Comparison of ENCODE assay signal across 13 mouse cellular contexts in genomic region chr7:130216272-130216671, GRCm38 (mm10).
A peak's percentile ranks its signal among the peaks of the same experiment; 100 is the strongest.
DNase-seq lines count a peak whose midpoint lies in the region; ATAC-seq and TF ChIP-seq lines count a peak whose summit lies in the region.
"Had no signal": no experiment of that assay in that cellular context is flagged by ENCODE, and none has a peak within 500 bp of the region (broad histone marks: within the 10 kb centered on the region; RNA-seq: fewer than 3 reads in every experiment).

No protein-coding gene starts in this region.

- 45% methylated on average over 4 of the region's 4 CpGs for WGBS in intestine, embryonic 16.5 days
- 54% methylated on average over 4 of the region's 4 CpGs for WGBS in intestine, postnatal 0 days
- 7% methylated on average over 4 of the region's 4 CpGs for WGBS in forebrain, embryonic 15.5 days
- 27% methylated on average over 4 of the region's 4 CpGs for WGBS in stomach, embryonic 14.5 days

- no peak for DNase-seq in cerebellum, adult 9-11 months
- no peak for DNase-seq in kidney, postnatal 10 days
- DNase-seq: kidney, adult 2 months; liver; lung, adult 2 months; thymus, adult 18-20 months had no signal

- H3K36me3 ChIP-seq in intestine, embryonic 16.5 days (ENCODE audit: control insufficient read depth, insufficient read depth, low read length), result no peaks in the 10 kb centered on the region
- H3K36me3 ChIP-seq in intestine, postnatal 0 days (ENCODE audit: control insufficient read depth, insufficient read depth), result no peaks in the 10 kb centered on the region; the same call in 1 of the 2 replicates
- no peaks in the 10 kb centered on the region for H3K36me3 ChIP-seq in forebrain, embryonic 15.5 days
- H3K36me3 ChIP-seq in stomach, embryonic 14.5 days (ENCODE audit: control insufficient read depth, insufficient read depth, low read length), result peaks cover 10% of the 10 kb centered on the region; the same call in 1 of the 2 replicates
- H3K36me3 ChIP-seq: heart, embryonic 12.5 days had no signal

- no peak for TF ChIP-seq POLR2A in embryonic fibroblast, embryonic 13.5 days (IDR thresholded peaks at IDR 0.05; ENCODE audit: low read depth, low read length)

- H3K4me2 ChIP-seq in intestine, embryonic 16.5 days (ENCODE audit: low read depth, low read length), result no peak overlapping the region
- no peak overlapping the region for H3K4me2 ChIP-seq in intestine, postnatal 0 days (replicated peaks; ENCODE audit: low read depth)
- no peak overlapping the region for H3K4me2 ChIP-seq in forebrain, embryonic 15.5 days (replicated peaks)
- H3K4me2 ChIP-seq in stomach, embryonic 14.5 days (replicated peaks; ENCODE audit: low read depth, low read length), result no peak overlapping the region
- H3K4me2 ChIP-seq: heart, embryonic 12.5 days had no signal

- H3K4me1 ChIP-seq in intestine, embryonic 16.5 days (ENCODE audit: control insufficient read depth, insufficient read depth, low read length), result peaks cover 16% of the 10 kb centered on the region
- H3K4me1 ChIP-seq in intestine, postnatal 0 days (replicated peaks; ENCODE audit: control insufficient read depth, insufficient read depth, low read length), result no peaks in the 10 kb centered on the region
- H3K4me1 ChIP-seq in embryonic fibroblast, embryonic 13.5 days (ENCODE audit: control insufficient read depth, insufficient read depth, low read length), result peaks cover 7% of the 10 kb centered on the region
- H3K4me1 ChIP-seq in forebrain, embryonic 15.5 days, result peaks cover 54% of the 10 kb centered on the region
- peaks cover 13% of the 10 kb centered on the region; the same call in 1 of the 2 replicates for H3K4me1 ChIP-seq in stomach, embryonic 14.5 days (ENCODE audit: control insufficient read depth, insufficient read depth, low read length)

- ATAC-seq in intestine, embryonic 16.5 days, result no peak
- no peak for ATAC-seq in intestine, postnatal 0 days
- no peak for ATAC-seq in forebrain, embryonic 15.5 days (replicated peaks)
- no peak for ATAC-seq in stomach, embryonic 14.5 days (ENCODE audit: insufficient number of reproducible peaks, insufficient read depth, low FRiP score, low read depth)

- H3K9me3 ChIP-seq in intestine, embryonic 16.5 days (ENCODE audit: control insufficient read depth, low read length), result no peaks in the 10 kb centered on the region
- H3K9me3 ChIP-seq in intestine, postnatal 0 days (ENCODE audit: control insufficient read depth), result no peaks in the 10 kb centered on the region
- H3K9me3 ChIP-seq in forebrain, embryonic 15.5 days, result no peaks in the 10 kb centered on the region
- H3K9me3 ChIP-seq in stomach, embryonic 14.5 days (ENCODE audit: control insufficient read depth, low read depth, low read length), result no peaks in the 10 kb centered on the region
- H3K9me3 ChIP-seq: heart, embryonic 12.5 days had no signal

- H3K27me3 ChIP-seq in intestine, embryonic 16.5 days (replicated peaks; ENCODE audit: control insufficient read depth, insufficient read depth, low read length), result no peaks in the 10 kb centered on the region
- H3K27me3 ChIP-seq in intestine, postnatal 0 days (replicated peaks; ENCODE audit: control insufficient read depth, insufficient read depth, low read length), result no peaks in the 10 kb centered on the region
- H3K27me3 ChIP-seq in forebrain, embryonic 15.5 days, result no peaks in the 10 kb centered on the region
- no peaks in the 10 kb centered on the region for H3K27me3 ChIP-seq in stomach, embryonic 14.5 days (ENCODE audit: control insufficient read depth, insufficient read depth, low read length)
- H3K27me3 ChIP-seq: heart, embryonic 12.5 days had no signal

- H3K9ac ChIP-seq in intestine, embryonic 16.5 days (ENCODE audit: low read depth, low read length), result no peak overlapping the region
- H3K9ac ChIP-seq in intestine, postnatal 0 days (ENCODE audit: low read depth, low read length), result no peak overlapping the region
- H3K9ac ChIP-seq in forebrain, embryonic 15.5 days (replicated peaks), result no peak overlapping the region
- H3K9ac ChIP-seq in stomach, embryonic 14.5 days (replicated peaks; ENCODE audit: low read depth, low read length), result no peak overlapping the region
- H3K9ac ChIP-seq: heart, embryonic 12.5 days had no signal

- no peak overlapping the region for H3K4me3 ChIP-seq in intestine, embryonic 16.5 days (ENCODE audit: low read length)
- H3K4me3 ChIP-seq in intestine, postnatal 0 days (ENCODE audit: low read depth, low read length), result no peak overlapping the region
- H3K4me3 ChIP-seq in embryonic fibroblast, embryonic 13.5 days (ENCODE audit: insufficient read depth, low read length), result no peak overlapping the region
- H3K4me3 ChIP-seq in forebrain, embryonic 15.5 days, result no peak overlapping the region
- H3K4me3 ChIP-seq in stomach, embryonic 14.5 days (ENCODE audit: low read depth, low read length), result no peak overlapping the region
- H3K4me3 ChIP-seq: heart, embryonic 12.5 days; myocyte had no signal

- 0 out of 2 replicates have a peak overlapping the region, but pooled peaks have one; percentile 26 for H3K27ac ChIP-seq in intestine, embryonic 16.5 days (ENCODE audit: low read length)
- no peak overlapping the region for H3K27ac ChIP-seq in intestine, postnatal 0 days (ENCODE audit: low read depth, low read length)
- peak overlapping the region; percentile 66; the same call in 1 of the 2 replicates for H3K27ac ChIP-seq in embryonic fibroblast, embryonic 13.5 days (ENCODE audit: insufficient read depth, low read length)
- peak overlapping the region; percentile 85 for H3K27ac ChIP-seq in forebrain, embryonic 15.5 days (replicated peaks)
- peak overlapping the region; percentile 59; the same call in 1 of the 2 replicates for H3K27ac ChIP-seq in stomach, embryonic 14.5 days (ENCODE audit: low read length)

- TF ChIP-seq CTCF in intestine, postnatal 0 days (IDR thresholded peaks at IDR 0.05; ENCODE audit: low read depth), result no peak
- TF ChIP-seq CTCF in embryonic fibroblast, embryonic 13.5 days (IDR thresholded peaks at IDR 0.05; ENCODE audit: borderline replicate concordance, insufficient read depth, low read length), result no peak
